Mouse (Mus musculus) gastrocnemius, postnatal 25 days (tissue): ENCODE data around the gene Phldb3. TPM values are rescaled to one million over a fixed set of nuclear protein-coding genes. Genes with fewer than 3 reads are reported as not detected.
"Not testable (repeated sequence)": the region's sequence is repeated elsewhere in the genome, so short reads cannot be mapped to it uniquely, and the experiment has no call there.

Experiments
- DNase-seq: peaks from one replicate; pipeline ENCODE4 v3.0.0; 2022
- total RNA-seq, 2 experiments: library from RNA; stranded (reverse); gene quantifications; 1 replicate in 1 of 2; 2 replicates in 1 of 2; pipeline ENCODE4 v1.2.3; 2021

Phldb3 gene
- total RNA-seq, 2 experiments from 2014 or later, result 0.59 to 0.70 TPM

DNA sequence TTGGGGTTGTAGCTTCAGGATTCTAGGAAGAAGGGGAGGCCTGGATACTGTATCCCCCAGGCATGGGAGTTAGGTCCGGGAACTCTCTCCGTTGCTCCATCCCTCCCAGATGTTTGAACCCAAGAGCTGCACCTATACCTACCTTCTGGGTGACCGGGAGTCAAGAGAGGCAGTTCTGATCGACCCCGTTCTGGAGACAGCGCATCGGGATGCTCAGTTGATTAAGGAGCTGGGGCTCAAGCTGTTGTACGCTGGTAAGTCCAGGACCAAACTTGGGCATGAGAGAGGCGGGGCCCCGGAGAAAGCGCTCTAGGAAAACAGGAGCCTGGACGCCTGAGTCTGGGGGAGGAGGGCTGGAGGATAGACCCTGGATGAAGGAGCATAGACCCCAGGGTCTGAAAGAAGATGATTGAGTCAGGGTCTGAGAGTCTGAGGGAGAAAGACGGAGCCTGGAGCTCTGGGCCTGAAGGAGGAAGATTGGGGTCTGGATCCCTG lies 16.2 kb upstream of the Phldb3 start:
- no peak for DNase-seq

DNA sequence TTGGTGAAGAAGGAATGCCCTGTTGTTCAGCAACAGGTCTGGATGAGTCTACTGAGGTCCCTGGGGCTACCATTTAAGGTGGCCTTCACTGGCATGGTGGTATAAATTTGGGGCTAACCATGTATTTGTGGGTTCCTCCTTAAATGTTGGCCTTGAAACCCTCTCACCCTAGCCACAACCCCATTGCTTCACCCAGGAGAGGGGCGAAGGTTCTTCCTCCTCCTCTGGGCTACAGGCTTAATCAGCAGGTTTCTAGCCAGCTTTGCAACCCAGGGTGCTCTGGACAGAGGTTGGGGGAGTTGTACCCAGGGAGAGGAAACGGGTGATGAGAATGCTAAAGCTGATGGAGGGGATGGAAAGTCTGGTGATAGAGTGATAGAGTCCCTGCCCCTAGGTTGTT lies 15.1 kb upstream of the Phldb3 start:
- no peak for DNase-seq

DNA sequence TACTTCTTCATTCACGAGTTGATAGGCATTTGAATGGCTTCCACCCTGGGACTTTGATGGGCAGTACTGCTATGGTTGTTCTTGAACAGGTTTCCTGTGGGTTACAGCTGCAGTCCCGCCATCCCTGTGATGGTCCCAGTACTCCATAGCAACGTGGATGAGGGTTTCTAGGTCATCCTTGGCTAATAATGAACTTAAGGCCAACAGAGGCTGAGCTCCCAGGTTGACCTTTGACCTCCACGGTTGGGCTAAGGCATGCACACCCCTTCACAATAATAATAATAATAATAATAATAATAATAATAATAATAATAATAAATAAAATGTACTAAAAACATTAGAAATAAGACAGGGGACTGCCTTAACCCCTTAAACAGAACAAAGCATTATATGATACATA lies 12.4 kb upstream of the Phldb3 start:
- DNase-seq, result no peak

DNA sequence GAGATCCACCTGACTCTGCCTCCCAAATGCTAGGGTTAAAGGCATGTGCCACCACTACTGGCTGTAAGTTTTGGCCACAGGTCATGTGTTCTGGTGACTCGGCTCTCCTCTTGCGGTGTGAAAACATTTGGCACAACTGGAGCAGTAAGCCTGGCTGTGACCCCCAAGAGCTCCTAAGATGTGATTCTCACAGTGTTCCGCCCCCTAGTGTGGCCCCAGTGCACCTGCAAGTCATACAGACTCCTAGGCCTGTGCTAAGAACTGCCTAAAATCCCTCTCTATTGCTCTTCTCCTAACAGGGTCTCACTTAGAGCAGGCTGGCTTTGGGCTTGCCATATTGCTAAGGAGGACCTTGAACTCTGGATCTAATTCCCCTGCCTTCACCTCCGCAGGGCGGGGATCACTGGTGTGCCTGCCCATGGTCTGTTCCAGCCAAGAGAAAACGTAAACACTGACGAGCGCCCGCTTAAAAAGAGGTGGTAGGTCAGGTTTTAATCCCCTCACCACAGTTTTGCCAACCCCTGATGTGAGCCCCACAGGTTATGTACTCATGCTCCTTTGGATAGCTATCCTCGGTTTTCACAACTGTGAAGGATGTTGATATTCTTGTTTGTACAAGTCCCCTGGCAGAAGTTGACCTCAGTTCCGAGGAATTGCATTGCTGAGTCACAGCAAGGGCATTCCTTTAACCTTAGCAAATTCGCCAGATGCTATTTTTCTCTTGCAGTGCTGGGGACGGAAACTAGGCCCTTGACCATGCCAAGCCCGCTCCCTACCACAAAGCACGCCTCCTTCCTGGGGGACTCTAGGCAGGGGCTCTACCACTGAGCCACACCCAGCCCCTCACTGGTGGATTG lies 11.1 kb upstream of the Phldb3 start:
- no peak for DNase-seq

DNA sequence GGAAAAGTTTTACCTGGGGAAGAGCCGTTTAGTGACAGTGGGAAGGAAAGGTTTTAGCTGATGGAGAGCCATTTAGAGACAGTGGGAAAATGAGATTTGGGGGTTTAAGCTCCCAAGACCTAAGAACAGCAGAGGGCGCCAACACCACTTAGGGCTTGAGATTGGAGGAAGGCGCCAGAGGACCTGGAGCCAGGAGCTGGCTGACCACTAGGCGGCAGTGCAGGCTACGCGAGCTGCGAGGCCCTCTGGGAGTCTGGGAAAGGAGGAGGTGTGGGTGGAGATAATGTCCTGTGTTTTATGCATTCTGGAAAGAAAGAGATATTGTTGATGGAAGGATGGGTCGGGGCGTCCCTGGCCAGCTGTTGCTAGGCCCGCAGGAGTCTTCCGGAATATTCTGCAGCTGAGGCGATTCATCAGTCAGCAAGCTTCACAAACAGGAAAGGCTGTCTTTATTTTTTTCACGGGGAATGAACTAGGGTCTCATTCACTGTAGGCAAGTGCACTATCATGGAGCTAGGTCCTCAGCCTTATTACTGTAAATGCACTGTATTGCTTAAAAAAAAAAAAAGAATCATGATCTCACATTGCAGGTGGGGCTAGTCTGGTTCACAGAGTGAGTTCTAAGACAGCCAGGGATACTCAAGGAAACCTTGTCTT lies 9.5 kb upstream of the Phldb3 start:
- peak; percentile 90 for DNase-seq

DNA sequence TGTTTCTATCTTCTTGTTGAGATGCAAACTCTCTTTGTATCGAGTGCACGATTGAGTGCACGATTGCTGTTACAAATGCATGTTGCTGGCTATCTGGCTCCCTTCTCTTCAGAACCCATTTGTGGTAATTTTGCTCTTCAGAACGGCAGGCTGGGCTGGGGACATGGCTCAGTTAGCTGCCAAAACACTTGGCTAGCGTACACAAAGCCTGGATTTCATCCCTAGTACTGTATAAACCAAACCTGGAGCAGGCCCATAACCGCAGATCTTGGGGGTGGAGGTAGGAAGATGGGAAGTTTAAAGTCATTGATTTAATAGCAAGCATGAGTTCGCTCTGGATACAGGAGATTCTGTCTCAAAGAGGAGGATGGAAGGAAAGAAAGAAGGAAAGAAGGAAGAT lies 5.0 kb upstream of the Phldb3 start:
- DNase-seq, result no peak

DNA sequence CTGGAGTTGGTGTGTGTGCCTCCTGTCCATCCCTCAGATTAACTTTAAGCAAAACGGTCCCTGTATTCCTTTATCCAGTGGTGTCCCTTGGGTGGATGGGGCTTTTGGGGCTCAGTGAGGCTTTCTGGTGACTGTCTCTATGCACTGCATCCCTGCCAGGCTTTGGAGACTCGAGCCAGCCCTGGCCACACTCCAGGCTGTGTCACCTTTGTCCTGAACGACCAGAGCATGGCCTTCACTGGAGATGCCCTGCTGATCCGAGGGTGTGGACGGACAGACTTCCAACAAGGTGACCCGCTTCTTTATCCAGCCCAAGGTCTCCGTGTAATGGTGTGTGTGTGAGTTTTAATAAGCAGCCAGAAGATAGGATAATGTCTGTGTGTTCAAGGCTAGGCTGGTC lies 4.5 kb upstream of the Phldb3 start:
- no peak for DNase-seq

DNA sequence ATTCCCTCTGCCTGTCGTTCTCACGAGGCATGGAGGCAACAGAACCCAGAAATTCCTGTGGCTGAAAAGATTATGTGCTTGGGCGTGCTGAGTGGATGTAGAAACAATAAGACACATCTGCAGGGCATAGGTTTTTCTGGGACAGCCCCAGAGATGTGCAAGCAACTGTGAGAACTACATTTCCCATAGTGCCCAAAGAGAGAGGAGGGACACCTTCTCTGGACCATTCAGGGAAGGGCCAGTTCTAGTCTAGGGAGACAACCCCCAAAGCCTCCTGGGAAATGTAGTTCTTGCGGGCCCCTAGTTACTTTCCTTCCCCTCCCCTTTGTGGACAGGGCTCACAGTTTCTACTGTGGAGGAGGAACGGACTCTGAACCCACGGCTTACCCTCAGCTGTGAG lies 2.5 kb upstream of the Phldb3 start:
- peak; percentile 63 for DNase-seq

DNA sequence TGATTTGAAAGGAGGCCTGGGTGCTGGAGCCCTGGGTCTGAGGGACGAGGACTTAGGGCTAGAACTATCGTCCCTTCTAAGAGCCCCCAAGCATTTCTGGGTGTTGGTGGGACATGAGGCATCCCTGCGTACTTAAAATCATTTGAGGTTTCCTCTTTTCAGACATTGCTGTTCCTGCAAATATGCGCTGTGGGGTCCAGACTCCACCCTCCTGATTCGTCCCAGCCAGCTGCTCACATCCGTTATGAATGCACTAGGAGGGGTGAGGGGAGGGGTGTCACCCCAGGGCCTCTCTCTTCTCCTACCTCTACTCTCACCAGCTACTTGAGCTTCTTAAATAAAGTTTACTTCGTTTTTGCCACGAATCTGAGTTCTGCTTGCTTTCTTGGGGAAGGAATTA lies 2.0 kb upstream of the Phldb3 start:
- DNase-seq, result no peak

DNA sequence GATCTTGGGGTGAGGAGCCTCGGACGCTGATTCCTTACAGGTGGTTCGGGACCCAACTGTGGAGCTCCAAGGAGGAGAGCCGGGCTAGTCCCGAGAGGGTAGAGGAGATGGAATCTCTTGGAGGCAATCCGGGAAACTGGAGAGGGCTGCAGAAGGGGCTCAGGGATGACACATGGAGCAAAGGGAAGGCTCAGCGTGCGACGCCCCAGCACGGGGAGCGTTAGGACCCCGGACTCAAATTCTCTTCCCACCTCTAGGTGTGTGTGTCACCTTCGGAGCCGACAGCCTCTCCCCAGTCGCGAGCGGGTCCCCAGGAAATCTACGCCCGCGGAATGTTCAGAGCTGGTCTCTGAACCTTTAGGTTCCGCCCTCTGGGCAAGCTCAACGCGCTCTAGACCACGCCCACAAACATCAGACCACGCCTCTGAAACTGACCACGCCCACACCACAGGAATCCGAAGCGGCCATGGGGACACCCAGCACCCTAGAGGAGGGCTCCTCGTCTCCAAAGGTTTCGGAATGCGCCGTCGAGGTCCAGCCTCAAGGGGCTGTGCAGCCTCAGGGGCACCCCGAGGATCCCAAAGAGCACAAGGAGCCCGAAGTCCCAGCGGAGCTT lies 424 bp downstream of the Phldb3 start:
- peak; percentile 84 for DNase-seq

DNA sequence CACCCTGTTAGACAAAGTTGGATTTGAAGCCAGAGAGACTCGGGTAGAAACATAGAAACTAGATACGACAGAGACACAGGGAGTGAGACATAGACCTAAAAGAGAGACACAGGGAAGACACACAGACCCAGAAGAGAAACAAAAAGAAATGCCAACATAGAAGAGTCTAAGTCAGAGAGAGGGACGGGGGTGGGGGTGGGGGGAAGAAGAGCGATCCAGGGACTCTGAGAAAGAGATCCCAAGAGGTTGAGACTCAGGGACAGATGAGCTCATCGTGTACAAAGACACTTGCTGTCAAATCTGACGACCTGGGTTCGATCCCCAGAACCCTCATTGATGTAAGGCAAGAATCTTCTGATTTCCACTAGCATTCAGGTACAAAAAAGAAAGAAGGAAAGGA lies 1.1 kb downstream of the Phldb3 start:
- DNase-seq, result no peak

DNA sequence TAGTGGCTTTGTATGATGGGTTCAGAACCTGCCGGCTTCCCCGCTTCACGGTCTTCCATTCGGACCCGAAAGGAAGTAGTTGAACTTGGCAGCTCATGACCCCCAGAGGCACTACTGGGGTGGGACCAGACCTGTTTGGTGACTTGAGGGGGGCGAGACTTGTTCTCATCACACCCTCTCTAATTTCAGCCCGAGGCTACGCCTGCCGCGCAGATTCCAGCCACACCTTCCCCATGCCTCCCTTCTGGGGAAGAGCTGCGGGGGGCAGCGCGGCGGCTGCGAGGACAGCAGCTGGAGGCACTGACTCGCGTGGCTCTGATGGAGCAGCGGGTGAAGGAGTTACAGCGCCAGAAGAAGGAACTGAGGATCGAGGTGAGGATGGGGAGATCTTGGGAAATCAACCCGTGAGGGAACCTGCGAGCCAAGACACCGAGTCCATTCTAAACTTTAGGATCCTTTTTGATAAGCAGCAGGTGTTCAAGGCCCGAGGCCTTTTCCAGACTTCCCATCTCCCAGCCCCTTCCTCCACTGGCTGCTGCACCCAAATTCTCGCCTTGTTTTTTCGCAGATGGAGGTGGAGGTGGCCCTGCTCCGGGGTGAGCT lies 1.8 kb downstream of the Phldb3 start:
- DNase-seq, result no peak

DNA sequence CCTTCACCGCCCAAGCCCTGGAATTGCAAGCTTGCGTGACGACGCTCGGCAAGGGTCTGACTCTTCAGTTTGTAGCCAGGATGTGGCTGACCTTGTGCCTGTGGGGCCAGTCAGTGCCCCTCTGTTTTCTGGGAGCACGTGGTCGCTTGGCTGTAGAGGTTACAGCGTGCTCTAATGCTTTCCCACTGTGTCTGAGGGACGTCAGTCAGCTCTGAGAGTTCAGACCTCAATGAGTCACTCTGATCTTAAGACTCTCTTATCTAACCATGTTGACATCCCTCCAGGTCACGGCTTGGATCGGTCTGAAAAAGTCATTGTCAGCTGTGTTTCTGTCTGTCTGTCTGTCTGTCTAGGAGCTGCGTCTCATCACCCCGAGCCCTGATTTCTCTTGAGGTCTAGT lies 4.3 kb downstream of the Phldb3 start:
- no peak for DNase-seq

DNA sequence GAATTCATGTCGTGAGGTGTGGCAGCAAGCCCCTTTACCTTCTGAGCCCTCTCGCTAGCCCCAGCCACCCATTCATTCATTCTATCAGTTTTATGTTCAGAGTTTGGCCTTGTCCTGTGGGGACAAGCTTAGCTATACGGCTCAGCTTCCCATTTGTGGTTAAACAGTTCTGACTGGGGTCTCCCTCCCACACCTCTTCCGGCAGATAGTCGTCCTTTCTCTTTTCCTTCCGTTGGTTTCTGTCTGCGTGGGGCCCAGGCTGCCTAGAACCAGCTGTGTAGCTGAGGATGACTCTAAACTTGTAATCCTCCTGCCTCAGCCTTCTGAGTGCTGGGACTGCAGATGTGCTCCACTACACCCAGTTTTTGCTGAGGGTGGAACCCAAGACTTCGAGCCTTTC lies 7.2 kb downstream of the Phldb3 start:
- no peak for DNase-seq

DNA sequence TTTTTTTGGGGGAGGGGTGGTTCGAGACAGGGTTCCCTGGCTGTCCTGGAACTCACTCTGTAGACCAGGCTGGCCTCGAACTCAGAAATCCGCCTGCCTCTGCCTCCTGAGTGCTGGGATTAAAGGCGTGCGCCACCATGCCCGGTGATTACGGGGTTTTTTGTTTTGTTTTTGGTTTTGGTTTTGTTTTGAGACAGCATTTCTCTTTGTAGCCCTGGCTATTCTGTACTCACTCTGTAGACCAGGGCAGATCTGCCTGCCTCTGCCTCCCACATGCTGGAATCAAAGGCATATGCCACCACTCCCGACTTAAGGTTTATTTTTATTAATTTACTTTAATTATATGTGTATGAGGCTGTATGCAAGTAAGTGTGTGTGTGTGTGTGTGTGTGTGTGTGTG lies 7.8 kb downstream of the Phldb3 start:
- DNase-seq, result not testable (repeated sequence)

DNA sequence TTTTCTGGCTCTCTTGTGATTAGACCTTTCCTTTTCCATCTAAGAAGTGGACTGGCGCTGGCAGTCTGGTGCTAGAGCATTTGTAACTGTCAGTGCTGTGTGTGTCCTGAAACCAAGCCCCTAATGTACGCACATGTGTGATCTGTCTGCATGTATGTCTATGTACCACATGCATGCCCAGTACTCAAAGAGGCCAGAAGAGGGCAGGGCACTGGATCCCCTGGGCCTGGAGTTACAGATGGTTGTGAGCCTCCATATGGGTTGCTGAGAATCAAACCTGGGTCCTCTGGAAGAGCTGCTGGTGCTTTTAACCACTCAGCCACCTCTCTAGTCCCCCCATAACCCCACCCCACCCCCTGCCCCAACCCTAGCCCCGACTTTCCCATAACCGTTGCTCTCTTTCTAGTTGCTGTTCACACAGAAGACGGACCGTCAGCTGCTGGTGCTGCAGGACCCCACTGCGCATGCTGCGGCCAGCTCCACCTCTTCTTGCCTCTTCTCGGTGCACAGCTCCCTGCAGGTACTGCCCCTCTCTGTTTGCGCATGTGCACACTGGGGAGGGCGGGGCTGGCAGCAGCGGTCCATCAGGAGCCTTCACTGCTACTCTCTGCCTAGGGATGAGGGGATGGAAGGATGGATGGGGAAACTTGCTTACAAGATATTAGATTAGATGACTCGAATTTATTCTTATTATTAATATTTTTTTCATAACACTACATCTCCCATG lies 9.3 kb downstream of the Phldb3 start:
- no peak for DNase-seq

DNA sequence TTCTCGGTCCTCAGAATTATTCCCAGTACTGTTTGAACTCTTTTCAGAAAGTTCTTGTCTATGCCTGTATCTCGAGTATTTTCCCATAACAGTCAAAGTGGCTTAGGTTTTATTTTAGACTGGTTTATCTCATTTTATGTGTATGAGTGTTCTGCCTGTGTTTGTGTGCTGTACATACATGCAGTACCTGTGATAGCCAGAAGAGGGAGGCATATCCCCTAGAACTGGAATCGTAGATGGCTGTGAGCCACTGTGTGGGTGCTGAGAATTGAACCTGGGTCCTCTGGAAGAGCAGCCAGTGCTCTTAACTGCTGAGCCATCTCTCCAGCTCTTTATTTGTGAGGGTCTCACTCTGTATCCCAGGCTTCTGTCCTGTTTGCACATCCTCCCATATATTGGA lies 10.6 kb downstream of the Phldb3 start:
- no peak for DNase-seq

DNA sequence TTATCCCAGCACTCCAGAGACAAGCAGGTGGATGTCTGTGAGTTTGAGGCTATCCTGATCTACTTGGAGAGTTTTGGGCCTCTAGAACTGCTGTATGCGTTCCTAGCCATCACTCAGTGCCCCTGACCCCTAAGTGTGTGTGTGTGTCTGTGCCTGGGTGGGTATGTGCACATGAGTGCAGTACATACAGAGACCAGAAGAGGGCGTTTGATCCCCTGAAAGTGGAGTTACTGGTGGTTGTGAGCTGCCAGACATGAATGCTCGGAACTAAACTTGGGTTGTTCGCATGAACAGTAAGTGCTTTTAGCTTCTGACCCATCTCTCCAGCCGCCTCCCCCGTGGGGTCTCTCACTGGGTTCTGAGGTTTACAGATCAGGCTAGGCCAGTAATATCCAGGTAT lies 12.4 kb downstream of the Phldb3 start:
- DNase-seq, result no peak

DNA sequence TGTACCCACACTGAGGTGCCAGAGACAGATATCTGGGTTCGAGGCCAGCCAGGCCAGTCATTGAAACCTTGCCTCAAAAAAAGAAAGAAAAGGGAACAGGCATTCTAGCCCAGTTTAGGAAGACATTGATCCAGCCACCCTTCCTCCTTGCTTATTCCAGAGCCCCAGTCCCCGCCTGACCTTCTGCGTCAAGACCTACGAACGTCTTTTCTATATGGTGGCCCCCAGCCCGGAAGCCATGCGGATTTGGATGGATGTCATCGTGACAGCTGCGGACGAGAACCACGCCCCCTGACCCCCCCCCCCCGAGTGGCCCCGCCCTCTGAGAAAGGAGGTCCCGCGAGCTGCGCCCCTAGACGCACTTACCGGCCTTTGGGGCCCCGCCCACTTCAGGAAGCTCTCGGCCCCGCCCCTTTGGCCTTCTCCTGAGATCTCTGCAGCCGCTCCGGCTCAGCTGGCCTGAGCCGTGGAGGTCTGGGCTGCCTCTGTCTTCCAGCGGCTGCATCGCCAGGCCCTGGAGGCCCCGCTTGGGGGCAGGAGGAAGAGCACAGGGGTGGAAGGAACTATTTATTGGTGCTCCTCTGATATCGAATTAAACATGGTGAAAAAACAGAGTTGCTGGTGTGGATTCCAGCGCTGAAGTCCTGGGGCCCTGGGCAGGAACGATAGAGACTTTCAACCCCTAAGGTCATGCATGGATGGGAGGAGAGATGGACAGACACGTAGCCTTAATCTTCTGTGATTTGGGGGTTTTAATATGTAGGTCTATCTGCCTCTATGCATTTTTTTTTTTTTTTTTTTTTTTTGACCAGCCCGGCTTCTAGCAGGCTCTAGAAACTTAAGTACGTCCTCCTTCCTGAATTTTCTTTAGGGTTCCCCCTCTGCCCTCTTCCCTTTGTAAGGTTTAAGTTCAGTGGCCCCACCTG lies 18.4 kb downstream of the Phldb3 start:
- peak; percentile 84 for DNase-seq

DNA sequence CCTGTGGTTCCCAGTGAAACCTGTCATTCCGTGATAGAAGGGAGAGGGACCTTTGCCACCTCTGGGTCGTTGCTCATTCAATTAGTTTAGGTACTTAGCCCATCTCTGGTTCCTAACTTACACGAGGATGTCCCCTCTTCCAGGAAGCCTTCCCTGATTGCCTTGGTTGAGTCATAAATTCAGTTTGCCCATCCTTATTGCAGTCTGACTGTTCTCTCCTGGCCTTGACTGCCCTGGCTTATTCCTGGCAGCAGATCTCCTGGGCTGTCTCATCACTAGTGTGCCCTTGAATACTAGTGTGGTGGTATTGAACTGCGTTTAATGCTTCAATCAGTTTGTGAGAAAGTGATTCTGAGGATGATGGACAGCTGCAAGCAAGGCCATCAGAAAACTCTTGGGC lies 19.1 kb downstream of the Phldb3 start:
- no peak for DNase-seq
